Mouse (Mus musculus) CD4-positive, CD25-positive, alpha-beta regulatory T cell, adult 2 months (primary cell): ENCODE results near the gene Gm5105.

Experiments used
- DNase-seq: peaks from one replicate; pipeline ENCODE4 v3.0.0-alpha.2; 2012; ENCODE audit warnings: low read depth, low spot score

Gene Gm5105

DNA sequence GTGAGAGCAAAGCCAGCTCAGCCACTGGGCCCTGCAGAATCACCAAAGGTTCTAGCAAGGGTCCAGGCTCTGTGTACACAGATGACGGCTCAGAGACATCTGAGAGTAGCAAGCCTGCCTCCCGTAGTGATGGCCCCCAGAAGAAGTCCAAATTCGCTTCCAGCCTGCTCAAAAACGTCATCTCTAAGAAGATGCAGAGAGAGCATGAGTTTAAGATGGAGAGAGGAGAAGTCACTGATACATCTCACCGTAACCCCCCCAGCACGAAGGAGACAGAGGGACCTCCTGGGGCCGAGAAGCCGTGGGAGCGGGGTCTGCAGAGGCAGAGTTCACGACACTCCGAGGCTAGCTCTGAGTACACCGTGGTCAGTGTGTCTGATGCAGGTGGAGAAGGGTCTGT lies at the start of gene Gm5105:
TSS of gene Gm5105 (minus strand) at position 101 of the 400 bp plus-strand sequence.
- no peak for DNase-seq

DNA sequence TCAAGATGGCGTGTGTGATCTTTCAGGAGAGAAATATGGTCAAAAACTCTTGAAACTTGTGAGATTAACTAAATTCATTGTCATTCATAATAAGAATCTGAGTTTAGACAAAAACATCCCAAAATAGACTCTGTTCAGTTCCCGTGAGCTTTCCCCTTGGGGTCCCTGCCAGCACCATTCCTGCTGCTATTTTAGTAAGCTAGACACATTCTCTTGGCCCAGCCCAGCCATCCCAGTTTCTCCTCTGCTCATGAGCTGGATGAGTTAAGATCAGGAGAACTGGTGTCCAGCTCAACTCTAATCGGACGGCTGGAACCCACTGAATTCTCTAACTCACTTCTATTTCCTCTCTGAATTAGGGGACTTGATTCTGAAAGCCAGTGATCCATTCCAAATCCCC lies 49.7 kb upstream of the Gm5105 start:
- DNase-seq: no peak

DNA sequence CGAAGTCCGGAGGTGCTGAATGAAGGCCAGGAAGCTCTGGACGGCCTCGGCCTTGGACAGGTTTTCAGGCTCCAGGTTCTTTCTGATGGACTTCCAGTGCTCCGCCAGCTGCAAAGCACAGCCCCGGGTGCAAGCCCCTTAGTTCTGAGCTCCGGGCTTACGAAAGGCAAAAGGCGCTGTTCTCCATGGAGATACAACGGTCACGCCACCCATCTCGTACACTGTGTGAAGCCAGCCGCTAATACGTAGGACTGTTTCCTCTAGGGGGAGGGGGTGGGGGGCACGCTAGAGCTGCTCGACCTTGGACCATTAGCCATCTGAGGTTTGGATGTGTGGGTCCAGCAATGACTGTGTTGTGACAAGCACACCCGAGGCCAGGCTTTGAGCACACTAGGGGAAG lies 46.9 kb upstream of the Gm5105 start:
- DNase-seq: no peak

DNA sequence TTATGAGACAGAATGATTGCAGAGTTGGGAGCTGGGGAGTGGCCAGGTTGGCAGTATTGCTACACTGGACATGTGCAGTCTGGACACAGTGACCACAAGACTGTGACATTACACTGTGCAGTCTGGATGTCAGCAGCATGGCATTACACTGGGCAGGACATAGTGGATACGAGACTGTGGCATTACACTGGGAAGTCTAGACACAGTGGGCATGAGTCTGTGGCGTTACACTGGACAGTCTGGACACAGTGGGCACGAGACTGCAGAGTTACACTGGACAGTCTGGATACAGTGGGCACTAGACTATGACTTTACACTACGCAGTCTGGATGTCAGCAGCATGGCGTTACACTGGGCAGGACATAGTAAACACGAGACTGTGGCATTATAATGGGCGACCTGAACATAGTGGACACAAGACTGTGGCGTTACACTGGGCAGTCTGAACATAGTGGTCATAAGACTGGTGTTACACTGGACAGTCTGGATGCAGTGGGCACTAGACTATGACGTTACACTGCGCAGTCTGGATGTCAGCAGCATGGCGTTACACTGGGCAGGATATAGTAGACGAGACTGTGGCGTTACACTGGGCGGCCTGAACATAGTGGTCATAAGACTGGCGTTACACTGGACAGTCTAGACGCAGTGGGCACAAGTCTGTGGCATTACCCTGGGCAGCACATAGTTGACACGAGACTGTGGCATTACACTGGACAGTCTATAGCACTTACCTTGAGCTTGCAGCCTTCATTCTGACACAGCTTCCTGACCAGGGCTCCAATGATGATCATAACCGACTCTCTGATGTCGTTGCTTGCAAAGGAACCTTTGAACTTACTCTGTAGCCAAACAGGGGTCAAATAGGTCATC lies 44.0 kb upstream of the Gm5105 start:
- DNase-seq: no peak

DNA sequence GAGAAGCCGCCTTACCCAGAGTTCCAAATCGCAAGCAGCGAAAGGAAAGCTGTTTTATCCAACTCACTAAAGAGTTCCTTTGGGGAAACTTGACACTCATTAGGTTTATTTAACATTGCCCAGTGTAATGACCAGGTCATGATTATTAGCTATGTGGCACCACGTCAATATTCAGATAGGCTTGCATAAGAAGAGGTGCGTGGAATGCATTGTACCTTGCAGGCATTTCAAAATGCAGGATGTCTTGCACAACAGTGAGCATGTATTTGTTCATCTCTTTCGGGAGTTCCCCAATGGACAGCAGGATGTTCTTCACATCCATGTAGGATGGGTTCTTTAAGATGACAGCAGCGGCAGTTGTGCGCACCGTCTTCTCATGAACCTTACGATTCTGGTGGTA lies 39.7 kb upstream of the Gm5105 start:
- DNase-seq: no peak

DNA sequence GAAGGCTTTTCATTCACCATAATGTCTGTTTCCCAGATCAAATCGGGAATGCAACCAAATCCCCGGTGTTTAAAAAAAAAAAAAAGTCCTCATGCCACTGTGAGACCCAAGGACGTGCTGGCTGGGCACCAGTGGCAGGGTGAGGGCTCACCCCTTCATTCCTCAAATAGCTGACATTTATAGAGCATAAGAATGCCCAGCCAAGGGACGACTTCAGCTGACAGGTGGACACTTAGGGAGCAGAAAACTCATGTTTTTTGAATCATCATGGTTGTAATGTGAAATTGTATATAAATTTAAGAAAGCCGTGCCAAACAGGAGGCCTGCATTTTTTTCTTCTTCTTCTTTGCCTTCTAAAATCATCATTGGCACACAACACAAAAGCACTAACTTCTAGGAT lies 37.9 kb upstream of the Gm5105 start:
- no peak for DNase-seq

DNA sequence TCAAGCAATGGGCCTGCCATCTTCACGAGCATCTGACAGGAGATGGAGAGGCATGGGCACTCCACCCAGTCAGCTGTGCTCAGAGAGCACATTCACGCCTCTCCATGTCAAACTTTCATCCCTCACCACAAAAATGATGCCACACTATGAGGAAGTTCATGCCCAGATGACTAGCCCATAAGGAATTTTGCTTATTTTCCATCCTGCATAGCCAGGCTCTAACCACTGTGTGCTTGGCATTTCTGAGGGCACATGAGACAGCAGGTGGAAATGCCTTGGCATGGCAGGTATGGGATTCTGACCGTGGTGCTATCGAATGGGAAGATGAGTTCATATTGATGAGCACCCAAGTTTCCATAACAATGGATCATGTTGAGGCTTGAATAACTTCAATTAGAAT lies 36.5 kb upstream of the Gm5105 start:
- no peak for DNase-seq

DNA sequence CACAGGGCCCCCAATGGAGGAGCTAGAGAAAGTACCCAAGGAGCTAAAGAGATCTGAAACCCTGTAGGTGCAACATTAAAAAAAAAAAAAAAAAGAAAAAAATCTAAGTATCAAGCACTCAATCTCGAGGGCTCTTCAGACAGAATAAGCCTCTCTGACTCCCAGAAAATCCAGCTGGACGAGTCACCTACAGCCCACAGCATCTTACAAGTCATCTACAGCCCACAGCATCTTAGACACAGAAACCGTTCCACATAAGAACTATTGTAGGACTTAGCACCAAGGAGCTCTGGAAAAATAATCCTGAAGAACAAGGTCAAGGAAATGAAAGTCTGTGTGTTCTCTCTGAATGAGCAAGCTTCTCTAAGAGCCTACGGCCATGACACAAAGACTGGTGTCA lies 34.7 kb upstream of the Gm5105 start:
- DNase-seq: no peak

DNA sequence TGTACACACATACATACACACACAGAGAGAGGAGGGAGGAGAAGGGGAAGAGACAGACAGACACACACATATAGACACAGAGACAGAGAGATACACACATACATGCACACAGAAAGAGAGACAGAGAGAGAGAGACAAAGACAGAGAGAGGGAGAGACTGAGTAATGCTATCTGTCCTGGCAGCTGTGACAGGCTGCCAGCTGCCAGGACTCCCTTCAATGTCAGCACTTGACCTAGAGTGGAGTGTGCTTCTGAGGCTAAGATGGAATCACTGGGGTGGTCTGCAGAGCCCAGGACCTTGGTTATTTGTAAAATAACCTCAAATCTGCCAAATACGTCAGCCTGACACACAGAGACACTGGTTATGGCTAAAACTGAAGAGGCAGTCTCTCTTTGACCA lies 30.5 kb upstream of the Gm5105 start:
- DNase-seq: no peak

DNA sequence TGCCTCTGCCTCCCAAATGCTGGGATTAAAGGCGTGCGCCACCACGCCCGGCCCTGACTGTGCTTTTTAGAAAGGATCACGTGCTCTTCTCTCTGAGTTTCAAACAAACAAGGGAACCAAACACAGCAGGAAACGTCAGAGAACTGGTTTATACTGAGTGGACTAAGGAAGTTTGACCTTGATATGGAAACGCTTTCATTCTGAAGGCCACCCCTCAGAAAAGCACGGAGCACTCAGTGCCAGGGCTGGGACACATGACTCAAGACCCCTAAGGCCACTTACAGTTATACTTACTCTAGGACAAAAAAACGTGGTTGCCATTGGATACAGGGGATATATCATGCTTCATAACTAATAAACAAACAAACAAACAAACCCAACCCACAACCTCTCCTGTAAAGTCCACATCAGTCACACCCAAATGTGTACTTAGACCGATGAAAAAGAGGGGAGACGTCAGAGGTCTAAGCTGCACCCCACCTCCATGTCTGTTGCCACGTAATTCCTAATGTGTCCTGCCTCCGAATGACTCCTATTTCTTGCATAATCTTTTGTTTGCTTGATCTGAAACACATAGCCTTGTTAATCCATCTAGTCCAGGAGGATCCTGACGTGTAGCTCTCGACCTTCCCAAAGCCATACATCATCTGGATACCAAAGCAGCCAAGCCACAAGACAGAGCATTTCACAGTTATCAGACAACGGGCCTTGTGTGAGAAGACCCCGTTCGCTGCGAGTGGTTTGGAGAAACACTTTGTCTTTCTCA lies 29.3 kb upstream of the Gm5105 start:
- no peak for DNase-seq

DNA sequence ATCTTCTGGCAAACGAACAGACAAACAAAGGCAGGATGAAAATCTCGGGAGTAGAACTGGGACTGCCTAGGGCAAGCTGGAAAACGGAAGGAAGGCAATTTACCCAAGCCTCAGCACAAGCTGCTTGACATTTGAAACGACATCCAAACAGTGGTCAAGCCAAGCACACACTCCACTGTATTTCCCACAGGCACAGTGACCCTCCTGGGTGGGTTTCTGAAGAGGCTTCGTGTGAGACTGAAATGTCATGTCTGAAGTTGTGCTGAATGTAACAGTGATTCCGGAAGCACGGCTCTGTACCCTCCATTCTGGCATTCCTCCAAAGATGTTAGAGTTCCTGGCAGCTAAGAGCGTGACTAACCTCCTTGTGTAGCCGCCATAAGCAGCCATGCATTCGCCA lies 28.5 kb upstream of the Gm5105 start:
- no peak for DNase-seq

DNA sequence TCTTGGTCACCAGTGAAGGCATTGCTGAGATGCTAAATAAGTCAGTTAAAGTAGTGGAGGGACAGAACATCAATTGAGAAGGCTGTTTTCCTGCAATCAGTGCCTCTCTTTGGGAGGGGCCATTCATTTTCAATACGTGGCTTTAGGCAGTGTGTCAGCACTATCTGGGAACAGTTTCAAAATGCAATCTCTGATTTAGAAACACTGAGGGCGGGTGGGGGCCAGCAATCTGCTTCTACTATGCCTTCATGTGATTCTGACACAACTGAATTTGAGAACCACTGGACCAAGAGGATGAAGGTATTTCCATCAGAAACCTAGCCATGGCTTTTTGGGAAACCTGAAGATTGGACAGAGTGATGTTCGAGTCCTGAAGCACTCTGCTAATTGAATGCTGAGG lies 28.1 kb upstream of the Gm5105 start:
- DNase-seq: no peak

DNA sequence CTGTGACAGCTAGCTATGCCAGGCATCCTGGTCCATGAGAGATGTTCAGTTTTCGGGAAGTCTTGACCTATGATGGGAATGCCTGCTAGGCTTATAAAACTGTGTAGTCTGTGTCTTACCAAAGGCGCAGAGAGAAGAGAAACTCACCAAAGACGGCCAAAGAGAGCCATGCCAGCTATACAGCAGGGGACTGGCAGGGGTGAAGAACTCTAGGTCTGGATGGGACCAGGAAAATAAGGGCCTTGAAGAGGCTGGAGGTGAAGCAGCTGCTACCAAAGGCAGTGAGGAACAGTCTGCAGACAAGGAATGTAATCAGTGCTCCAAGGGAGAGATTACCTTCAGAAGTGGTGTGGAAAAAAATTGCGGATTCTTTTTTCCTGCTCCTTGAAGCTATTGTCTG lies 16.7 kb upstream of the Gm5105 start:
- no peak for DNase-seq

DNA sequence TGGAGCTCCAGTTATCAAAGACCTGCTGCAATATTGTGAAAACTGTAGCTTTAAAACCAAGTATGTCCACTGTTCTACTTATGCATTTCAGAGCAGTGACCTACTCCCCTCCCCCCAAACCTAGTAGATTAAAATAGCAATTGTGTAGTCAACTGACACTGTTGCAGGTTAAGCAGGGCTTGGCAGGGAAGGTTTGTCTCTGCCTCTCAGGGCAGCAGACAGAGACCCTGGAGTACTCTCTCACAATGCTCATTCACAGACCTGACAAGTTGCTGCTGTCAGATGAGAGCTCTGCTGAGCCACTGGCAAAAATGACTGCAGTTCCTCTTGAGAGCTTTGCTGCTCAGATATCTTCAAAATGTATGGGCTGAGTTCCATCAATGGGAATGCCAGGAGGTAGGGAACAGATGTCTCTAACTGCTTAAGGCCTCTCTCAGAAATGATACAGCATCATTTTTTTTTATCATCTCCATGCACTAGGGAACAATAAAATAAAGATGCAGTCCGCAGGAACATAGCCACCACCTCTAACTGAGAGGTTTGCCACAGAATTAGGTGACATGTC lies 16.0 kb upstream of the Gm5105 start:
- no peak for DNase-seq

DNA sequence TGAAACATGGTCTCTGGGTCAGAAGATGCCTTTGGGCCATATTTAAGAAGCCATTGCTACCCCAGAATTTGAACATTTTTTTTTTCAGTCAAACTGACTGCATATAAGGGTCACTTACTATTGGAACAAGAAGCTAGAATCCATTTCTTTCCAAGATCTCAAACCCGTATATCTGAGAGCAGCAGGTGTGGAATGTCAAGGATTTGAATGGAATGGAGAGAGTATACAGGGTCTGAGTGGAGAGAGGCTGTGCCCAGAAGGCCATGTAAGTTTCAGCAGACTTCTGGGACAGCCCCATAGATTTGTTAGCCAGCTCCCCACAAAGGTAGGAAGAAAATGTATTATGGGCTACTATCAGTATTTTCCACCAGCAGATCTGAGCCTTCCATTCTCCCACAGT lies 11.5 kb upstream of the Gm5105 start:
- DNase-seq: no peak

DNA sequence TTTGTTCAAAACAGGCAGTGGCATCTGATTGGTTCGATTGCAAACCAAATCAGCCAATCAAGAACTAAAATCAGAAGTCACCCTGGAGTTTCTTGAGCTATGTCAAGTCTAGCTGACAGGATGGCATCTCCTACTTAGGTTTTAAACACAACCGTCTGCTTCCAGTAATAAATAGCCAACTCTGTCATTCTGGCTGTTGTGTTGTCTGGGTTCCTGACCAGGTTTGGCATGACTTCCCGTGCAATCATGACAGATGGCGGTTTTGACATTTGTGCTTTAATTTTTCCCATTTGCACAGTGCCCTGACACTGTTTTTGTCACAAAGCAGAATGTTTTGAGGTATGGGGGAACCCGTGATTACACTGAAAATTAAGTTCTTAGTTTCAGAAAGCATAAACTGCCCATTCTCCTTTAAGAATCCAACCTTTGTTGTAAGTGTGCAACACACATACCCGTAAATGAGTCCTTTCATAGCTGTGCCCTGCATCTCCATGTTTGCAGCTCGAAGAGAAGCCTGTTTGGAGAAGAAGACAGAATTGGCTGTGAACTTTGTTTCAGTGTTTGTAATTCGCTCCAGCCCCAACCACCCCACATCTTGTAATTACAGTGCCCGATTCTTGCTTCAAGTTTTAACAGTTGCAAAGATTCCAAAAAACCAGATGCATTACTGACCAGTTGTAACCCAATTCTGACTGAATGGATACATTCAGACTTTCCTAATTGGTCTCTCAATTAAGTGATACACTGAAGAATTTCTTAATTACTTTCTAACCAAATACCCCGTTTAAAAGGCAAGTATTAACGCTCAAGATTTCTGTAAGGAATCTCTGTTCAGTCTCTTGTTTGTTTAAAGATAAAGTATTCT lies 10.5 kb upstream of the Gm5105 start:
- no peak for DNase-seq

DNA sequence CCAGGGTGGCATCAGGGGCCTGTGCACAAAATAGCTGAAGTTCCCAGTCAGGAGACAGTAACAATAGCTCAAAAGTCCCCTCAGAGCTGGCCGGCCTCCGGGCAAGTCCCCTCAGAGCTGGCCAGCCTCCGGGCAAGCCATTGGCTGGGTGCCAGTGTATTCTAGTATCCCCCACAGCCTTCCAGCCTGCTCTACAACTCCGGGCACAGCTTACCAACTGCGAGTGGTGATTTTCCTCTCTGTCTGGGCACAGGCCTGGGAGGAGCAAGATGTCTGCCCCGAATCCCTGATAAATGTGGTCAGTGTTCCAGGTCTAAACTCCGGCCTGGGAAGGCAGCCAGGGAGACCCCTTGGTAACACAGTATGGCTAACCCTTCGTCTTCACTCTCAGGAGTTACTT lies 8.0 kb upstream of the Gm5105 start:
- DNase-seq: no peak

DNA sequence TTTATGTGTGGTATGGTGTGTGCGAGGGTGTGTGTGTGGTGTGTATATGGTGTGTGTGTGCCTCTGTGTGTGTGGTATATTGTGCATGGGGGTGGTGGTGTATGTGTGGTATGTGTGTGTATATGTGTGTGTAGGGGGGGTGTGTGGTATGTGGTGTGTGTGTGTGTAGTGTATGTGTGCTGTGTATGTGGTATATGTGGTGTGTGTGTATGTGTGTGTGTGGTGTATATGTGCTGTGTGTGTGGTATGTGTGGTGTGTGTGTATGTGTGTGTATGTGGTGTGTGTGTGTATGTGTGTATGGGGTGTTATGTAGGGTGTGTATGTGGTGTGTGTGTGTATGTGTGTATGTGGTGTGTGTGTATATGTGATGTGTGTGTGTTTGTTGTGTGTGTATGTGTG lies 7.0 kb upstream of the Gm5105 start:
- no peak for DNase-seq

DNA sequence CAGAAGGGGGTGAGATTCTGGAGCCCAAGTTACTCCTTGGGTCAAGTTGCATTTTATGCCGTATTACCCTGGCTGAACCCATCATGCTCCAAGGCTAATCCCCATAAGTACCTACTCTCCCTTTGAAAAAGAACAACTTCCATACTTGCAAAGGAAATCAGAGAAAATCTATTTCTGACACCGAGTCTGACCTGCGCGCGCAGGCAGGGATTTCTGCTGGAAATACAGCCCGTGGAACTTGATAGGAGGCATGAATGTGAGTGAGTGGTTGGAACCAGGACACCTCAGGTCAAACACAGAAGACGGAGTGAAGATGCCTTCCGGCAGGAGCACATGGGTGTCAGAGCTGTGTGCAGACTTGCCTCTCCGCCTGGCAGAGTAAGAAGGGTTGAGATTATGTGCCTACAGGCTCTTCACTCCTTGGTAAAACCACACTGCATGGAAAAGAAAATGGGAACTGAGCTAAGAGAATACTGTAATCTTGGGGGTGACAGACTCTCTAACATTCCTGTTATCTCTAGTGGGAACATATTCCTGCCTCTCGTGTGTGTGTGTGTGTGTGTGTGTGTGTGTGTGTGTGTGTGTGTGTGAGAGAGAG lies 4.4 kb upstream of the Gm5105 start:
- DNase-seq: no peak

DNA sequence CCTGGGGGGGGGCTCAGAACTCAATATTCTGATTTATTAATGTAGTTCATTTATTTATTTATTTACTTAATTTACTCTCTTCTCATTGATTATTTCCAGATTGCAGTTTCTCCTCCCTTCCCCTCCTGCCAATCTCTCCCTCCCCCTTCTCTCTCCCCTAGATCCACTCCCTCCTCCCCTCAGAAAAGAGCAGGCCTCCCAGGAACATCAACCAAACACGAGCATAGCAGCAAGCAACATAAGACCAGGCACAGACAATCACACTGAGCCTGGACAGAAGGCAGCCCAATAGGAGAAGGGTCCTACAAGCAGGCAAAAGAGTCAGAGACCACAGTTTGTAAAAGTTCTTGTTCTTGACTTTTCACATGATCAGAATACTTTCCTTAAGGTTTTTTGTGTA lies 3.8 kb upstream of the Gm5105 start:
- DNase-seq: no peak

DNA sequence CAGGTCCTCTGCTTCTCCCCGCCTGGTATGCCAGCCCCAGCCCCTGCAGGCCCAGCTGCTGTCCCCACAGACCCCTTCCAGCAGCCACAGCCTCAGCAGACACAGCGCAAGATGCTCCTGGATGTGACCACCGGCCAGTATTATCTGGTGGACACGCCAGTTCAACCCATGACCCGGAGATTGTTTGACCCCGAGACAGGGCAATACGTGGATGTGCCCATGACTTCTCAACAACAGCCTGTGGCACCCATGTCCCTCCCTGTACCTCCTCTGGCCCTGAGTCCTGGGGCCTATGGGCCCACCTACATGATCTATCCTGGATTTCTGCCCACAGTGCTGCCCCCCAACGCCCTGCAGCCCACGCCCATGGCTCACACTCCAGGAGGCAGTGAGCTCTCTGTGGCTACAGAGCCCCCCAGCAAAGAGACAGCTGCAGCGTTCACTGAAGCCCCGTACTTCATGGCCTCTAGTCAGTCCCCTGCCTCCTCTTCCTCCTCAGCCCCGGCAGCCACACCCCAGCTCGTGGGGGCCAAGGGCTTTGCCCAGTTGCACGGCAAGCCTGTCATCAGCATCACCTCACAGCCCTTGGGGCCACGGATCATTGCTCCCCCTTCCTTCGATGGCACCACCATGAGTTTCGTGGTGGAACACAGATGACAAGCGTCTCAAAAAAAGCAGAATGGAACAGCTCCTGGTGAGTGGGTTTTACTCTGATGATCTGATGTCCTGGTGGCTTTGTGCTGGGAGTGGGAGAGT lies 2.7 kb upstream of the Gm5105 start:
- DNase-seq: no peak
